Mouse (Mus musculus): ENCODE measurements around the gene Bag6.

DNA sequence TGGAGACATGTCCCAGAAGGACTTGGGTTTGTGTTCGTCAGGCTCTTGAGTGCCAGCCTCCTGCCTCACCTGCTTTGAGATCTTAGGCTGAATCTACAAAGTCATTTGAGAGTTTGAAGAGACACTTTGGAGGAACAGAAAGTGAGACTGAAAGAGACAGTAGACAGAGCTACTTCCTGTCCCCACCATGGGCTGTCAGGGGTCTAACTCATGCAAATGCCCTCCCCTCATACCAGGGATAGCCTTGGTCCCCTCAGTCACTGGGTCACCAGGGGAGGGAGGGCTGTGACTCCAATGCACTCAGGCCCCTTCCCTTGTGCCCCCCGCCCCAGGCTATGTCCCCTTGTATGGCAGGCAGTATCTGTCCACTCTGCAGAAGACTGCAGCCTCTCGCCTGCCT is 38.4 kb downstream of the Bag6 start:
- TF ChIP-seq UBTF (IDR thresholded peaks at IDR 0.05; ENCODE audit: low read depth, low read length) (no peak), POLR2A (IDR thresholded peaks at IDR 0.05; ENCODE audit: low read depth, low read length) (peak; percentile 48), E2F4 (IDR thresholded peaks at IDR 0.05; ENCODE audit: insufficient replicate concordance, low read depth, low read length) (no peak), ETS1 (conservative IDR thresholded peaks at IDR 0.05; ENCODE audit: low read depth, low read length) (no peak; the same call in 1 of the 2 replicates)
